Mouse (Mus musculus): ENCODE results near the gene Rab43.

The Rab43 gene

GRCm38 (mm10) chr6:87809144-87809543, 2.8 kb downstream of the Rab43 start:
- no peak for DNase-seq (ENCODE audit: low spot score)

GRCm38 (mm10) chr6:87808521-87808920, 3.4 kb downstream of the Rab43 start:
- DNase-seq (ENCODE audit: low spot score): no peak

- DNase-seq (ENCODE audit: low spot score): no peak
These were observed 4.1 kb downstream of the Rab43 start for GRCm38 (mm10) chr6:87807735-87808440.

- no peak for DNase-seq (ENCODE audit: low spot score)
These were observed 5.1 kb downstream of the Rab43 start for GRCm38 (mm10) chr6:87806857-87807256.

GRCm38 (mm10) chr6:87806028-87806427, 5.9 kb downstream of the Rab43 start:
- no peak for DNase-seq (ENCODE audit: low spot score)

- DNase-seq (ENCODE audit: low spot score): no peak
These were observed 6.5 kb downstream of the Rab43 start for GRCm38 (mm10) chr6:87805448-87805847.

GRCm38 (mm10) chr6:87804886-87805285, 7.1 kb downstream of the Rab43 start:
- DNase-seq (ENCODE audit: low spot score): no peak

GRCm38 (mm10) chr6:87804036-87804435, 7.9 kb downstream of the Rab43 start:
- DNase-seq (ENCODE audit: low spot score): no peak

GRCm38 (mm10) chr6:87802462-87802861, 9.5 kb downstream of the Rab43 start:
- no peak for DNase-seq (ENCODE audit: low spot score)

- DNase-seq (ENCODE audit: low spot score): no peak
These were observed 12.4 kb downstream of the Rab43 start for GRCm38 (mm10) chr6:87799576-87799975.

- no peak for DNase-seq (ENCODE audit: low spot score)
These were observed 14.6 kb downstream of the Rab43 start for GRCm38 (mm10) chr6:87797321-87797720.

GRCm38 (mm10) chr6:87796251-87796880, 15.6 kb downstream of the Rab43 start:
- no peak for DNase-seq (ENCODE audit: low spot score)

GRCm38 (mm10) chr6:87795385-87796150, 16.4 kb downstream of the Rab43 start:
- DNase-seq (ENCODE audit: low spot score): no peak

GRCm38 (mm10) chr6:87793821-87794510, 18.0 kb downstream of the Rab43 start:
- no peak for DNase-seq (ENCODE audit: low spot score)

- no peak for DNase-seq (ENCODE audit: low spot score)
These were observed 20.1 kb downstream of the Rab43 start for GRCm38 (mm10) chr6:87791826-87792225.

- DNase-seq (ENCODE audit: low spot score): no peak
These were observed 21.0 kb downstream of the Rab43 start for GRCm38 (mm10) chr6:87790779-87791480.

GRCm38 (mm10) chr6:87789791-87790190, 22.2 kb downstream of the Rab43 start:
- DNase-seq (ENCODE audit: low spot score): no peak

GRCm38 (mm10) chr6:87788896-87789587, 22.9 kb downstream of the Rab43 start:
- DNase-seq (ENCODE audit: low spot score): no peak

GRCm38 (mm10) chr6:87788266-87788895, 23.6 kb downstream of the Rab43 start:
- DNase-seq (ENCODE audit: low spot score): no peak

GRCm38 (mm10) chr6:87787108-87787890, 24.7 kb downstream of the Rab43 start:
- no peak for DNase-seq (ENCODE audit: low spot score)
